Mouse (Mus musculus): Measurements from ENCODE around the gene Olfr239. TPM values are rescaled to one million over a fixed set of nuclear protein-coding genes. Genes with fewer than 3 reads are reported as not detected.

Olfr239 gene
- not detected for polyA plus RNA-seq (2015; fragmentation: Illumina TruSeq; extraction: RNeasy Lipid Tissue Mini Kit (QIAGEN cat#74804); ENCODE audit: insufficient read depth, low replicate concordance)

GRCm38 (mm10) chr17:33191002-33191401 lies at the start of gene Olfr239:
Gene Olfr239 (plus strand): TSS chr17:33191302.

GRCm38 (mm10) chr17:33168147-33168546 lies 23.0 kb upstream of the Olfr239 start, which contains the start of gene Olfr55:
Gene Olfr55 (plus strand): TSS chr17:33168447.

GRCm38 (mm10) chr17:33221590-33221989 lies 30.5 kb downstream of the Olfr239 start, which contains the start of gene Olfr1564:
Gene Olfr1564 (minus strand): TSS chr17:33221690.

Other genes starting within 250 kb of the Olfr239 start
- gene Cyp4f13, start 243.9 kb upstream of the Olfr239 start, polyA plus RNA-seq (2015; fragmentation: Illumina TruSeq; extraction: RNeasy Lipid Tissue Mini Kit (QIAGEN cat#74804); ENCODE audit: insufficient read depth, low replicate concordance) = 40.5 TPM
- gene Zfp472, start 225.5 kb upstream of the Olfr239 start, polyA plus RNA-seq (2015; fragmentation: Illumina TruSeq; extraction: RNeasy Lipid Tissue Mini Kit (QIAGEN cat#74804); ENCODE audit: insufficient read depth, low replicate concordance) = 28.0 TPM
- 36.4 TPM for gene Zfp952, start 198.2 kb upstream of the Olfr239 start, polyA plus RNA-seq (2015; fragmentation: Illumina TruSeq; extraction: RNeasy Lipid Tissue Mini Kit (QIAGEN cat#74804); ENCODE audit: insufficient read depth, low replicate concordance)
- 7.5 TPM for gene Zfp763, start 157.9 kb upstream of the Olfr239 start, polyA plus RNA-seq (2015; fragmentation: Illumina TruSeq; extraction: RNeasy Lipid Tissue Mini Kit (QIAGEN cat#74804); ENCODE audit: insufficient read depth, low replicate concordance)
- not detected for gene 4921501E09Rik, start 123.2 kb upstream of the Olfr239 start, polyA plus RNA-seq (2015; fragmentation: Illumina TruSeq; extraction: RNeasy Lipid Tissue Mini Kit (QIAGEN cat#74804); ENCODE audit: insufficient read depth, low replicate concordance)
- gene Zfp563, start 102.0 kb upstream of the Olfr239 start, polyA plus RNA-seq (2015; fragmentation: Illumina TruSeq; extraction: RNeasy Lipid Tissue Mini Kit (QIAGEN cat#74804); ENCODE audit: insufficient read depth, low replicate concordance) = 8.2 TPM
- gene Morc2b, start 51.6 kb upstream of the Olfr239 start, polyA plus RNA-seq (2015; fragmentation: Illumina TruSeq; extraction: RNeasy Lipid Tissue Mini Kit (QIAGEN cat#74804); ENCODE audit: insufficient read depth, low replicate concordance) = not detected
- gene Olfr55, start 22.9 kb upstream of the Olfr239 start, polyA plus RNA-seq (2015; fragmentation: Illumina TruSeq; extraction: RNeasy Lipid Tissue Mini Kit (QIAGEN cat#74804); ENCODE audit: insufficient read depth, low replicate concordance) = not detected
- gene Olfr1564, start 30.4 kb downstream of the Olfr239 start, polyA plus RNA-seq (2015; fragmentation: Illumina TruSeq; extraction: RNeasy Lipid Tissue Mini Kit (QIAGEN cat#74804); ENCODE audit: insufficient read depth, low replicate concordance) = not detected
- gene Zfp955a, start 63.8 kb downstream of the Olfr239 start, polyA plus RNA-seq (2015; fragmentation: Illumina TruSeq; extraction: RNeasy Lipid Tissue Mini Kit (QIAGEN cat#74804); ENCODE audit: insufficient read depth, low replicate concordance) = 15.8 TPM
- not detected for gene Olfr63, start 73.4 kb downstream of the Olfr239 start, polyA plus RNA-seq (2015; fragmentation: Illumina TruSeq; extraction: RNeasy Lipid Tissue Mini Kit (QIAGEN cat#74804); ENCODE audit: insufficient read depth, low replicate concordance)
- 10.1 TPM for gene Zfp955b, start 98.2 kb downstream of the Olfr239 start, polyA plus RNA-seq (2015; fragmentation: Illumina TruSeq; extraction: RNeasy Lipid Tissue Mini Kit (QIAGEN cat#74804); ENCODE audit: insufficient read depth, low replicate concordance)
- 20.6 TPM for gene Zfp81, start 167.6 kb downstream of the Olfr239 start, polyA plus RNA-seq (2015; fragmentation: Illumina TruSeq; extraction: RNeasy Lipid Tissue Mini Kit (QIAGEN cat#74804); ENCODE audit: insufficient read depth, low replicate concordance)
- 19.8 TPM for gene Zfp101, start 203.3 kb downstream of the Olfr239 start, polyA plus RNA-seq (2015; fragmentation: Illumina TruSeq; extraction: RNeasy Lipid Tissue Mini Kit (QIAGEN cat#74804); ENCODE audit: insufficient read depth, low replicate concordance)
- gene Actl9, start 241.6 kb downstream of the Olfr239 start, polyA plus RNA-seq (2015; fragmentation: Illumina TruSeq; extraction: RNeasy Lipid Tissue Mini Kit (QIAGEN cat#74804); ENCODE audit: insufficient read depth, low replicate concordance) = not detected